Comparison of ENCODE assay signal across 13 mouse cellular contexts in the genomic region with DNA sequence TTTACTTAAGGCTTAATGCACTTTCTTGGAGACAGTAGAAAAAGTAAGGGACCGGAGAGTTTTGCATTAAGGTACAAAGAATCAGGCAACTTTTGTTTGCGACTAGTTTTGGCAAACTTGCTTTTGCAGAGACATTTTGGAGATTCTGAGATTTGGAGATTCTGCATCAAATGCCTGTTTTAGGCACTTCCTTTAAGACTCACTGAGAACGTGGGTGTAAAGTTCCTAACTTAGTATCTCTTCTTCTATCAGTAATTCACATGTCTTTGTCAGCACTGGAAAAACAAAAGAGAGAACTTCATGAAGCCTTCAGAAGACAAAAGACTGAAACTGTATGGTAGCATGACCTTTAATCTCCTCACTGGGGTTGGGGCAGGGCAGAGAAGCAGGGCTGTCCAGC.
"Had no signal": no experiment of that assay in that cellular context is flagged by ENCODE, and none has a peak within 500 bp of the region (broad histone marks: within the 10 kb centered on the region; RNA-seq: fewer than 3 reads in every experiment).

No protein-coding gene starts in this region.

- ATAC-seq: hindbrain, postnatal 0 days; midbrain, embryonic 16.5 days had no signal

- H3K27ac ChIP-seq: hindbrain, postnatal 0 days; kidney, embryonic 15.5 days; limb, embryonic 12.5 days; lung, embryonic 15.5 days; macrophage; midbrain, embryonic 12.5 days had no signal

- H3K9me3 ChIP-seq: kidney, embryonic 15.5 days; limb, embryonic 12.5 days; lung, embryonic 15.5 days; megakaryocyte, embryonic 14.5 days; midbrain, embryonic 12.5 days had no signal

- H3K27me3 ChIP-seq: kidney, embryonic 15.5 days; limb, embryonic 12.5 days; lung, embryonic 15.5 days; megakaryocyte, embryonic 14.5 days; midbrain, embryonic 12.5 days had no signal

- H3K9ac ChIP-seq: kidney, embryonic 15.5 days; limb, embryonic 12.5 days; lung, embryonic 15.5 days; midbrain, embryonic 12.5 days had no signal

- H3K36me3 ChIP-seq: kidney, embryonic 15.5 days; limb, embryonic 12.5 days; lung, embryonic 15.5 days had no signal

- H3K4me1 ChIP-seq: limb, embryonic 12.5 days had no signal

- H3K4me2 ChIP-seq: kidney, embryonic 15.5 days; limb, embryonic 12.5 days; lung, embryonic 15.5 days; midbrain, embryonic 12.5 days had no signal

- H3K4me3 ChIP-seq: kidney, embryonic 15.5 days; limb, embryonic 12.5 days; lung, embryonic 15.5 days; megakaryocyte, embryonic 14.5 days; midbrain, embryonic 12.5 days had no signal

- DNase-seq: kidney, adult 2 months; kidney, postnatal 14 days; lung, postnatal 14 days; right cerebral cortex, postnatal 14 days; thymus, postnatal 4 days had no signal
